Mouse (Mus musculus): ENCODE results near the gene Pmfbp1. TPM values are rescaled to one million over a fixed set of nuclear protein-coding genes. Genes with fewer than 3 reads are reported as not detected.
"Not testable (repeated sequence)": the region's sequence is repeated elsewhere in the genome, so short reads cannot be mapped to it uniquely, and the experiment has no call there.

Gene Pmfbp1
- 0.11 and 0.13 TPM in 2 replicates for polyA plus RNA-seq (2015; fragmentation: Nextera tagmentation; extraction: Ambion mirVana)

DNA sequence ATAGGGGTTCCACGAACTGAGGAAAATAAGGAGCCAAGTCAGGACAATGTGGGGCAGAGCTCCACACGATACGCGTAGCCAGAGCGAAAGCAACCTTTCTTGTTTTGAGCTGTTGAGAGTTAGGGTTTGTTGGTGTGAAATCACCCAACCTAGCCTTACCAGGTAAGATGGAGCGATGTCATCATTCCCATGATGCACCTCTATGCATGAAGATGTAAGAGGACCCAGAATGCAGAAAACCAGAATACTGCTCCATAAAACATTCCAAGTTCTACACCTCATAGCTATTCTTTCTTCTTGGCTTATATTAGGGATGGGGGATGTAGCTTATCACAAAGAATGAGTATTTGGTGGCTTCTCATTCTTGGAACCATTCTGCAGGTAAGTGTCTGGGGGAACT is at the start of gene Pmfbp1:
Gene Pmfbp1, plus strand, starts transcription at position 301 of the 400 bp plus-strand sequence.
- Histone ChIP-seq H3K4me3 (ENCODE audit: low read length) (no peak within 1 kb of the TSS), H3K36me3 (ENCODE audit: insufficient read depth, low read length) (no peaks in the 10 kb centered on the region), H3K4me1 (ENCODE audit: insufficient read depth, low read length) (no peaks in the 10 kb centered on the region), H3K27me3 (ENCODE audit: insufficient read depth, low read length) (no peaks in the 10 kb centered on the region), H3K9ac (replicated peaks; ENCODE audit: low read length) (no peak within 1 kb of the TSS), H3K9me3 (ENCODE audit: low read length) (no peaks in the 10 kb centered on the region), H3K4me2 (replicated peaks; ENCODE audit: low read depth, low read length) (no peak within 1 kb of the TSS), H3K27ac (ENCODE audit: low read length) (no peak within 1 kb of the TSS)
- 93% methylated on average over 6 of the region's 6 CpGs for WGBS
- ATAC-seq (ENCODE audit: low FRiP score, low TSS enrichment), result no peak

DNA sequence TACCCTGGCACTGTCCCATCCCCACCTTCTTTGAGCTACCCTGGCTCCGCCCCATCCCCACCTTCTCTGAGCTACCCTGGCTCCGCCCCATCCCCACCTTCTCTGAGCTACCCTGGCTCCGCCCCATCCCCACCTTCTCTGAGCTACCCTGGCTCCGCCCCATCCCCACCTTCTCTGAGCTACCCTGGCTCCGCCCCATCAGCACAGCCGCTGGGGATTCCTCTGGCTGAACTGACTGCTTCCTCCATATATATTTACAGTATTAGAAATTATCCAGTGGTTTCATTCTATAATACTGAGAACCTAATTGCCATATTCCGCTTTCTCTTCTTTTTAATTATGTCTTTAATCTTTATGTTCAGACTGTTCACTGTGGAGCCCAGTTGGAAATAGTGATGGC is 46.9 kb upstream of the Pmfbp1 start:
- not testable (repeated sequence) for H3K36me3 ChIP-seq (ENCODE audit: insufficient read depth, low read length); H3K4me2 ChIP-seq (replicated peaks; ENCODE audit: low read depth, low read length); ATAC-seq (ENCODE audit: low FRiP score, low TSS enrichment); H3K27me3 ChIP-seq (ENCODE audit: insufficient read depth, low read length); H3K4me1 ChIP-seq (ENCODE audit: insufficient read depth, low read length); H3K4me3 ChIP-seq (ENCODE audit: low read length); H3K9me3 ChIP-seq (ENCODE audit: low read length); H3K27ac ChIP-seq (ENCODE audit: low read length); H3K9ac ChIP-seq (replicated peaks; ENCODE audit: low read length)
- WGBS, result 28% methylated on average over 5 of the region's 7 CpGs

DNA sequence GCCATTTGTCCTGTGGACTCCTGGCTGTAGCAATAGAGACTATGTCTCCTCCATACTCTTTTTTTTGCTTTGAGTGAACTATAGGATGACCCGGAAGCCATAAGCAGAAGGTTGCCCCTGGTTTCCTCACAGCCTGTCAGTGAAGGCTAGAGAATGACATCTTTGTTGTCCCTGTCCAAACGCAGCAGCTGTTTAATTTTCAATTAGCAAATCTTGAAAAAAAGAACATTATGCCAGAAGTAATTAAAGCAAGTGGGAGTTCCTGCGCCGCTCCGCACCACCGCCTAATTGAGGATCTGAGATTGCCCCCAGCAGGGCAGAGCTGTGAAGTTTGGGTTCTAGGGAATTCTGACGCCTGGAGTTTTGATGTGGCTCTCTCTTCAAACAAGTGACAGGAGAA is 42.8 kb upstream of the Pmfbp1 start:
- H3K27ac ChIP-seq (ENCODE audit: low read length), result no peak overlapping the region
- no peak overlapping the region for H3K4me3 ChIP-seq (ENCODE audit: low read length)
- H3K9me3 ChIP-seq (ENCODE audit: low read length), result no peaks in the 10 kb centered on the region; the same call in 1 of the 2 replicates
- H3K4me1 ChIP-seq (ENCODE audit: insufficient read depth, low read length), result no peaks in the 10 kb centered on the region
- no peaks in the 10 kb centered on the region for H3K27me3 ChIP-seq (ENCODE audit: insufficient read depth, low read length)
- no peak for ATAC-seq (ENCODE audit: low FRiP score, low TSS enrichment)
- no peaks in the 10 kb centered on the region for H3K36me3 ChIP-seq (ENCODE audit: insufficient read depth, low read length)
- H3K4me2 ChIP-seq (replicated peaks; ENCODE audit: low read depth, low read length), result no peak overlapping the region
- WGBS, result 57% methylated on average over 7 of the region's 7 CpGs
- H3K9ac ChIP-seq (replicated peaks; ENCODE audit: low read length), result no peak overlapping the region

DNA sequence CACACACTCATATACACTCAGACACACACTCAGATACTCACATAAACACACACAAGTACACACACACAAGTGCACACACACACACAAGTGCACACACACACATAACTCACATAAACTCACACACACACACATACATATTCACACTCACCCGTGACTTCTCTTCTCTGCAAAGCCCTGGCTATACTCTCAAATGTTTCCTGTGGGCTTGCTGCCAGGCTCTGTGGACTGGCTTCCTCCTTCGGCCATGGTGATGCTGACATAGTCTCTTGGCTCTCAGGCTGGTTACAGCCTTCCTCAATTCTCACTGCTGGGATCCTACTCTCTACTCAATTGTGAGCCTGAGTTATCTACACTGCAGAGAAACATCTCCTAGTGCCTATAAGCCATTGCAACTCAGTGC is 38.7 kb upstream of the Pmfbp1 start:
- Histone ChIP-seq H3K4me1 (ENCODE audit: insufficient read depth, low read length) (no peaks in the 10 kb centered on the region), H3K36me3 (ENCODE audit: insufficient read depth, low read length) (no peaks in the 10 kb centered on the region), H3K9ac (replicated peaks; ENCODE audit: low read length) (no peak overlapping the region), H3K4me2 (replicated peaks; ENCODE audit: low read depth, low read length) (no peak overlapping the region), H3K9me3 (ENCODE audit: low read length) (no peaks in the 10 kb centered on the region; the same call in 1 of the 2 replicates), H3K27ac (ENCODE audit: low read length) (no peak overlapping the region), H3K4me3 (ENCODE audit: low read length) (no peak overlapping the region), H3K27me3 (ENCODE audit: insufficient read depth, low read length) (no peaks in the 10 kb centered on the region)
- no peak for ATAC-seq (ENCODE audit: low FRiP score, low TSS enrichment)
- 71% methylated on average over 2 of the region's 2 CpGs for WGBS

DNA sequence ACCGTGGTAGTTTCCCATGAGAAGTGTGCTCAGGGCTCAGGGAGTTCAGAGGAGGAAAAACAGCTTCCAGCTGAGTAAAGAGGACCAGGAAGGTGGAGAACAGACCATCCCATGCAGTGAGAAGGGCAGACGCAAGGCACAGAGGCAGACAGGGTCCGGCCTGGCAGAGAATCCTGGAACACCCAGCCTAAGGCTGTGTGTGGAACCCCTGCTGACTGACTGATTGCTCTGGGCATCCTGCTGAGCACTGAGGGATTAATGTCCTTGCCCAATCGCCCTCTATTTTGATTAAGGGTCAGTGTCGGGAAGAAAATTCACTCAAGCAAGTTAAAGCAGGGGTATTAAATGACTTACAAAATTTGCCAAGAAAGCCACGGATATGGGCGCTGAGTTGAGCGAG is 36.4 kb upstream of the Pmfbp1 start:
- Histone ChIP-seq H3K27ac (ENCODE audit: low read length) (no peak overlapping the region), H3K9ac (replicated peaks; ENCODE audit: low read length) (no peak overlapping the region), H3K27me3 (ENCODE audit: insufficient read depth, low read length) (no peaks in the 10 kb centered on the region), H3K4me3 (ENCODE audit: low read length) (no peak overlapping the region), H3K4me2 (replicated peaks; ENCODE audit: low read depth, low read length) (no peak overlapping the region), H3K9me3 (ENCODE audit: low read length) (no peaks in the 10 kb centered on the region), H3K4me1 (ENCODE audit: insufficient read depth, low read length) (no peaks in the 10 kb centered on the region), H3K36me3 (ENCODE audit: insufficient read depth, low read length) (no peaks in the 10 kb centered on the region)
- 51% methylated on average over 8 of the region's 8 CpGs for WGBS
- no peak for ATAC-seq (ENCODE audit: low FRiP score, low TSS enrichment)

DNA sequence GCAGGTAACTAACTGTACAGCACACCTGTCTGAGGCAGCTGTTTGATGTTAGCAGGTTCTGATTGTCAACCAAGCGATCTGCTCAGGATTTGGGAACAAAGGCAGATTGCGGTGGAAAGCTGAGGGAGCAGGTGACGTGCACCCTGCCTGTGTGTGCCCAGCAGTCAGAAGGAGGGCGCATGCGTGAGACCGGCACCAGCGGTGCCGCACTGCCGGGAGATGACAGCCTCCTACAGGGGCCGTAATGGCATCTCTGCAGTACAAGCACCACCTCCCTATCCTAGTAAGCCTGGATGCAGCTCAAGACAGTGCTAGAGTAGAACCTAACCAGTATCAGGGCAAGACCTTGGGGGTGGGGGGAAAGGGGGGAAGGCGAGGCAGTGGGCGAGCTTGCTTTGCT is 35.2 kb upstream of the Pmfbp1 start:
- no peak overlapping the region for H3K9ac ChIP-seq (replicated peaks; ENCODE audit: low read length)
- H3K36me3 ChIP-seq (ENCODE audit: insufficient read depth, low read length), result no peaks in the 10 kb centered on the region
- no peaks in the 10 kb centered on the region for H3K27me3 ChIP-seq (ENCODE audit: insufficient read depth, low read length)
- ATAC-seq (ENCODE audit: low FRiP score, low TSS enrichment), result no peak
- H3K9me3 ChIP-seq (ENCODE audit: low read length), result no peaks in the 10 kb centered on the region
- H3K4me3 ChIP-seq (ENCODE audit: low read length), result no peak overlapping the region
- H3K27ac ChIP-seq (ENCODE audit: low read length), result no peak overlapping the region
- 78% methylated on average over 12 of the region's 12 CpGs for WGBS
- H3K4me2 ChIP-seq (replicated peaks; ENCODE audit: low read depth, low read length), result 0 out of 2 replicates have a peak overlapping the region, but pooled peaks have one; percentile 4
- H3K4me1 ChIP-seq (ENCODE audit: insufficient read depth, low read length), result peaks cover under 1% of the 10 kb centered on the region; the same call in 1 of the 2 replicates

DNA sequence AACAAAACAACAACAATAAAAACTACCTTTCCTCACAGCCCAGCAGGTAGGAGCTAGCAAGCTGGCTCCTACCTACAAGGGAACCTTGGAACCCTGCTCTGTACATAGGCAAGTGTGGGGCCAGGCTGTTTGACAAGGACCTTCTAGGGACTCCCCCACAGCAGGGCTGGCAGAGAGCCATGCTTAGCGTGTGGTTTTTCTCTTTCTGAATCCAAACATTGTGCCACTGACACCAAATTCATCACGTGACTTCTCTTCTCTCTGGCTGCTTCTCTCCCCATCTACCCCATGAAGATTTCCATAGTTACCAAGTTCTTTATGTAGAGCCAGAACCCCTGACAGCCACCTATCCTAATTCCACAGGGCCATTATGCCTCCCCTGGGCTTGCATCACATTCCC is 30.8 kb upstream of the Pmfbp1 start:
- no peaks in the 10 kb centered on the region for H3K36me3 ChIP-seq (ENCODE audit: insufficient read depth, low read length)
- H3K4me3 ChIP-seq (ENCODE audit: low read length), result no peak overlapping the region
- WGBS, result 58% methylated on average over 2 of the region's 2 CpGs
- no peaks in the 10 kb centered on the region for H3K9me3 ChIP-seq (ENCODE audit: low read length)
- ATAC-seq (ENCODE audit: low FRiP score, low TSS enrichment), result no peak
- peaks cover 14% of the 10 kb centered on the region for H3K4me1 ChIP-seq (ENCODE audit: insufficient read depth, low read length)
- no peak overlapping the region for H3K27ac ChIP-seq (ENCODE audit: low read length)
- H3K27me3 ChIP-seq (ENCODE audit: insufficient read depth, low read length), result no peaks in the 10 kb centered on the region
- no peak overlapping the region for H3K9ac ChIP-seq (replicated peaks; ENCODE audit: low read length)
- H3K4me2 ChIP-seq (replicated peaks; ENCODE audit: low read depth, low read length), result no peak overlapping the region

DNA sequence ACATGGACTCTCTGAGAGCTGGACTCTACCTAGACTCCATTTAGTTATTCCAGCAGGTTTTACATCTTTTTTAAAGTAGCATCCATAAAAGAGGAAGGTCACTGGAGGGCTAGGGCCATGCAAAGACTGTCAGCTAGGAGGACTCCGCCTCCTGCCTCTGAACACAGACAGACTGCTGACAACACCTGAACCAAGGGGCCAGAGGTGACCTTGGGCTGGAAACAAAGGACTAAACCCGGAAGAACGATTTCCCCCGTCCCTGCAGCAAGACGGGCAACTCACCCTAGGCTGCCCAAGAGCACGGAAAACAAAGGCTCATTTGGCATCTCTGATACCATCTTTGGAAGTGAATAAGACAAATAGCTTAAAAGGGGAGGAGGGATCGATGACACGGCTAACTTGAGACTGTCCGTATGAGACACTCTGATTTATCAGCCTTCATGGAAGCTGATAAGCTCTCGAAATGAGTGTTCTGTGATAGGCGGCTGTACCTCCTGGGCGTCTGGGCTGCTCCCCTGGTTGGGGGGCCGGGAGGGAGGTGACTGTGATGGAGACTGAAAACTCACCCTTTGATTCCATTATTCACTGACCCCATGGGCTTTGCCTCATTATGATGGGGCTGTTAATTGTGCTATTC is 30.0 kb upstream of the Pmfbp1 start:
- Histone ChIP-seq H3K9ac (replicated peaks; ENCODE audit: low read length) (no peak overlapping the region), H3K4me2 (replicated peaks; ENCODE audit: low read depth, low read length) (peak overlapping the region; percentile 34), H3K9me3 (ENCODE audit: low read length) (no peaks in the 10 kb centered on the region), H3K36me3 (ENCODE audit: insufficient read depth, low read length) (no peaks in the 10 kb centered on the region), H3K4me3 (ENCODE audit: low read length) (peak overlapping the region; percentile 12; the same call in 1 of the 2 replicates), H3K4me1 (ENCODE audit: insufficient read depth, low read length) (peaks cover 14% of the 10 kb centered on the region), H3K27me3 (ENCODE audit: insufficient read depth, low read length) (no peaks in the 10 kb centered on the region), H3K27ac (ENCODE audit: low read length) (no peak overlapping the region)
- ATAC-seq (ENCODE audit: low FRiP score, low TSS enrichment), result no peak
- WGBS, result 6% methylated on average over 13 of the region's 13 CpGs

DNA sequence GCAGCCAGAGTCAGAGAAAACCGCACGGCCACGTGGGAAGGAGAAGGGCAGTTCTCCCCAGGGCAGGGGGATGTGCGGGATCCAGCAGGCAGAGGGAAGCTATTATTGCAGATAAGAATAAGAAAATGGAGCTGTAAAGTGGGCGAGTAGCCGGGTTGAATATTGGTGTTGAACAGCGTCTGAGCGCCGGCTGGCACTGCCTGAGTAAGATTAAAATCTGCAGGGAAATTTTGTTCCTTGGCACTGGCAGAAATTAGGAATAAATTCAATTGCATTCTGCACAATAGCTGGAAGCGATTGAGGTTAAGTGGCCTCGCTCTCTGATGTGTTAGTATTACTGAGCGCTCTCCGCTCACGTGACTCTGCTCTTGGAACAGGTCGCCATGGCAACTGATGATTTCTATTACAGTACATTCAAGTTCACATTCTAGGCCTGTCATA is 29.4 kb upstream of the Pmfbp1 start:
- 36% methylated on average over 15 of the region's 15 CpGs for WGBS
- no peak overlapping the region for H3K4me3 ChIP-seq (ENCODE audit: low read length)
- peaks cover 14% of the 10 kb centered on the region for H3K4me1 ChIP-seq (ENCODE audit: insufficient read depth, low read length)
- no peaks in the 10 kb centered on the region for H3K27me3 ChIP-seq (ENCODE audit: insufficient read depth, low read length)
- H3K4me2 ChIP-seq (replicated peaks; ENCODE audit: low read depth, low read length), result peak overlapping the region; percentile 34
- 0 out of 2 replicates have a peak, but pooled peaks have one; percentile 19 for ATAC-seq (ENCODE audit: low FRiP score, low TSS enrichment)
- no peak overlapping the region for H3K27ac ChIP-seq (ENCODE audit: low read length)
- no peaks in the 10 kb centered on the region for H3K36me3 ChIP-seq (ENCODE audit: insufficient read depth, low read length)
- H3K9me3 ChIP-seq (ENCODE audit: low read length), result no peaks in the 10 kb centered on the region
- no peak overlapping the region for H3K9ac ChIP-seq (replicated peaks; ENCODE audit: low read length)

DNA sequence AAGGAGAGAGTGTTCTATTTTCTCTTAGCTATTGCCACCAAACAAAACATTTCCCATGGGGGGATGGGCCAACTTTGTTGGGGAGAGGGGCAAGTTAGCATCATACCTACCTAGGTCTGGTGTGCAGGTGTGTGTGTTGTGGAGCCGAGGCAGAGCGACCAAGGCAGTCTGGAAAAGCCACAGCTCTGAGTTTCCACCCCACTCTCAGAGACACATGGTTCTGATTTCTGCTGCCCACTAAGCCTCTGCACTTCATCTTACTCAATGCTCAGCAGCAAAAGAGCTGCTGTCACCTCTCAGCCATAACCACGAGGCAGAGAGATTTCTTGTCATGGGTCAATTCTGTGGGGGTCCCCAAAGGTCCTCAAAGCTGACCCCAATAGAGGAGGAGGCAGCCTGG is 28.8 kb upstream of the Pmfbp1 start:
- H3K36me3 ChIP-seq (ENCODE audit: insufficient read depth, low read length), result no peaks in the 10 kb centered on the region
- 62% methylated on average over 3 of the region's 3 CpGs for WGBS

More for the DNA sequence above, 28.8 kb upstream of the Pmfbp1 start:
- no peak overlapping the region for H3K27ac ChIP-seq (ENCODE audit: low read length)
- H3K9ac ChIP-seq (replicated peaks; ENCODE audit: low read length), result no peak overlapping the region
- H3K4me3 ChIP-seq (ENCODE audit: low read length), result no peak overlapping the region
- H3K4me1 ChIP-seq (ENCODE audit: insufficient read depth, low read length), result peaks cover 14% of the 10 kb centered on the region
- H3K27me3 ChIP-seq (ENCODE audit: insufficient read depth, low read length), result no peaks in the 10 kb centered on the region
- no peaks in the 10 kb centered on the region for H3K9me3 ChIP-seq (ENCODE audit: low read length)
- no peak for ATAC-seq (ENCODE audit: low FRiP score, low TSS enrichment)
- H3K4me2 ChIP-seq (replicated peaks; ENCODE audit: low read depth, low read length), result no peak overlapping the region
